Mouse (Mus musculus): ENCODE measurements around the gene Gm13691. TPM values are rescaled to one million over a fixed set of nuclear protein-coding genes. Genes with fewer than 3 reads are reported as not detected.
"Not testable (repeated sequence)": the region's sequence is repeated elsewhere in the genome, so short reads cannot be mapped to it uniquely, and the experiment has no call there.

The Gm13691 gene
- polyA plus RNA-seq, 1 experiment from 2014 or later, result not detected

DNA sequence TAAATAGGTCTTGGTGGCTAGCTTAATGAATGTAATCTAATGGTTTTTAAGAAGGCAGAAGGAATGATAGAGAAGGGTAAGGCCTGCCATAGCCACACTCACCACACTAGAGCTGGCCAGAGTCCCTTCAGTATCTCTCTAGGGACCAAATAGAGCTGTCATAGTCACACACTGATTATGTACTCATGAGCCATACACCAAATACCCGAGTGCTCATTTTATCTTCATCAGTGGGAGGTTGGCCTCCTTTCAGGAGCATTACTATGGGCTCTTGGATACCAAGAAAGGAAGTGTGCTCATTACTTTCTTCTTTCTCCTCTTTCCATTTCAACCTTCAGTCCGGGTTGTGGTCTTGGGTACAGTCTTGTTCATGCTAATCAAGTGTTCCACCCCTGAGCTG is 31.6 kb downstream of the Gm13691 start:
- ATAC-seq, result no peak
- WGBS, result 78% methylated on average over 2 of the region's 2 CpGs
- H3K9me3 ChIP-seq (ENCODE audit: control insufficient read depth, low read length), result no peaks in the 10 kb centered on the region
- H3K27ac ChIP-seq (ENCODE audit: low read depth, low read length), result no peak overlapping the region
- no peak overlapping the region for H3K4me2 ChIP-seq (ENCODE audit: low read length)
- H3K27me3 ChIP-seq (replicated peaks; ENCODE audit: control insufficient read depth, insufficient read depth, low read length), result no peaks in the 10 kb centered on the region
- no peaks in the 10 kb centered on the region for H3K4me1 ChIP-seq (ENCODE audit: control insufficient read depth, insufficient read depth, low read depth, low read length)
- H3K36me3 ChIP-seq (ENCODE audit: control insufficient read depth, insufficient read depth, low read length), result no peaks in the 10 kb centered on the region
- no peak overlapping the region for H3K9ac ChIP-seq (ENCODE audit: low read depth, low read length)
- no peak overlapping the region for H3K4me3 ChIP-seq (ENCODE audit: low read length)

DNA sequence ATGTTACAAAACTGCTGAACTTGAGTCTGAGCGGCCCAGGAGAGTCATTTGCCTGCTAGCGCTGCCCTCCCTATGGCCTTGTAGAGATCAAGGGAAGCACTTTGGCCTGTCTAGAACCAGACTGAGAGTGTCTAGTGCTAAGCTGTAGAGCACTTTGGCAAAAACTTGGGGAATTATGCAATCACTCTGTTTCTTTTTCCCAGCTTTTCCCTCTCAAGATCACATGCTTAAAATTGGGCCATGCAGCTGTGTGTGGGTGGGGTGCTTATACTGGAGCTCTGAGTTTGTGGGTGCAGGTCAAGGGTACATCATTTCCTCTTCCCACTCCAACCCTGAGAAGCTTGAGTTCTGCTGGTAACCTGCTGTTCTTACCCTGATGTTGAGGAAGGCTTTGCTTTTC is 32.6 kb downstream of the Gm13691 start:
- no peaks in the 10 kb centered on the region for H3K9me3 ChIP-seq (ENCODE audit: control insufficient read depth, low read length)
- no peaks in the 10 kb centered on the region for H3K27me3 ChIP-seq (replicated peaks; ENCODE audit: control insufficient read depth, insufficient read depth, low read length)
- 88% methylated on average over 2 of the region's 2 CpGs for WGBS
- H3K4me1 ChIP-seq (ENCODE audit: control insufficient read depth, insufficient read depth, low read depth, low read length), result no peaks in the 10 kb centered on the region
- no peak overlapping the region for H3K4me3 ChIP-seq (ENCODE audit: low read length)
- no peak overlapping the region for H3K4me2 ChIP-seq (ENCODE audit: low read length)
- H3K9ac ChIP-seq (ENCODE audit: low read depth, low read length), result no peak overlapping the region
- no peak for ATAC-seq
- H3K36me3 ChIP-seq (ENCODE audit: control insufficient read depth, insufficient read depth, low read length), result no peaks in the 10 kb centered on the region
- no peak overlapping the region for H3K27ac ChIP-seq (ENCODE audit: low read depth, low read length)

DNA sequence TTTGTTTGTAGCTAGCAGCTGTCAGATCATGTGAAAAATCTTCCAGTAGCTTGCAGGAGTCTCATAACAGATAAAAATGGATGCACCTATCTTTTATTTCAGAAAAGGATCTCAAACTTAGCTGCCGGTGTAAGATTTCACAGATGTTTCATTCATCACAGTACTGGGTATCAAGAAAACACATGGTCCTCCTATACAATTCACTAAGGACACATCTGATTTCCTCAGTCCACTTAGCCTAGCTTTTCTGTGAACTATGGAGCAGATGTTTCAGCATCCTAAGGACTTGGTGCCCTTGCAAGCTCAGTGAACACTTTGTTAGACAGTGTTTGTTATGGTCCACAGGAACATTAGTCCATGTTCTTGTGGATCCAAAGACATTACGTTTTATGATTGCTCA is 33.0 kb downstream of the Gm13691 start:
- no peak for ATAC-seq
- WGBS, result 83% methylated on average over 2 of the region's 2 CpGs
- H3K36me3 ChIP-seq (ENCODE audit: control insufficient read depth, insufficient read depth, low read length), result no peaks in the 10 kb centered on the region

DNA sequence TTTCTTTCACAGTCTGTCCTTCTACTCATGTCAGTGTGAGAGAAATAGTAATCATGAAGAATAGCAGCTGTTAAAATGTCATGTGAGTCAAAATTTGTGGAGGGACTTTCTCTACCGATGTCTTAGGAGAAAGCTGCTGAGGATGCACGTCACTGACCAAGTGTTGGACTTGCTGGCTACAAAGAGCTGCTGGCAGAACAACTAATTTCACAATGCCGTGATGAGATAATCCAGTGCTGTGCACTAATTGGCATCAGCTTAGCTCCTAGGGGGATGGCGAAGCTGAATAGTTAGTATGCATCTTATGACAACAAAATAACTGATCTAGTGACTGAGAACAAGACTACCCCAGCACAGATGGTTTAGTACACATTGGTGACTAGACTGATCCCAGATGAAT is 34.9 kb downstream of the Gm13691 start:
- WGBS, result 53% methylated on average over 4 of the region's 4 CpGs
- no peaks in the 10 kb centered on the region for H3K27me3 ChIP-seq (replicated peaks; ENCODE audit: control insufficient read depth, insufficient read depth, low read length)
- no peaks in the 10 kb centered on the region for H3K4me1 ChIP-seq (ENCODE audit: control insufficient read depth, insufficient read depth, low read depth, low read length)
- H3K4me2 ChIP-seq (ENCODE audit: low read length), result no peak overlapping the region
- no peak overlapping the region for H3K27ac ChIP-seq (ENCODE audit: low read depth, low read length)
- H3K4me3 ChIP-seq (ENCODE audit: low read length), result no peak overlapping the region
- H3K9me3 ChIP-seq (ENCODE audit: control insufficient read depth, low read length), result no peaks in the 10 kb centered on the region
- H3K36me3 ChIP-seq (ENCODE audit: control insufficient read depth, insufficient read depth, low read length), result no peaks in the 10 kb centered on the region
- no peak; the same call in 1 of the 2 replicates for ATAC-seq
- H3K9ac ChIP-seq (ENCODE audit: low read depth, low read length), result no peak overlapping the region

More for the DNA sequence above, 33.0 kb downstream of the Gm13691 start:
- H3K9ac ChIP-seq (ENCODE audit: low read depth, low read length), result no peak overlapping the region
- no peaks in the 10 kb centered on the region for H3K27me3 ChIP-seq (replicated peaks; ENCODE audit: control insufficient read depth, insufficient read depth, low read length)
- H3K9me3 ChIP-seq (ENCODE audit: control insufficient read depth, low read length), result no peaks in the 10 kb centered on the region
- no peak overlapping the region for H3K4me3 ChIP-seq (ENCODE audit: low read length)
- no peak overlapping the region for H3K4me2 ChIP-seq (ENCODE audit: low read length)
- no peaks in the 10 kb centered on the region for H3K4me1 ChIP-seq (ENCODE audit: control insufficient read depth, insufficient read depth, low read depth, low read length)
- H3K27ac ChIP-seq (ENCODE audit: low read depth, low read length), result no peak overlapping the region

DNA sequence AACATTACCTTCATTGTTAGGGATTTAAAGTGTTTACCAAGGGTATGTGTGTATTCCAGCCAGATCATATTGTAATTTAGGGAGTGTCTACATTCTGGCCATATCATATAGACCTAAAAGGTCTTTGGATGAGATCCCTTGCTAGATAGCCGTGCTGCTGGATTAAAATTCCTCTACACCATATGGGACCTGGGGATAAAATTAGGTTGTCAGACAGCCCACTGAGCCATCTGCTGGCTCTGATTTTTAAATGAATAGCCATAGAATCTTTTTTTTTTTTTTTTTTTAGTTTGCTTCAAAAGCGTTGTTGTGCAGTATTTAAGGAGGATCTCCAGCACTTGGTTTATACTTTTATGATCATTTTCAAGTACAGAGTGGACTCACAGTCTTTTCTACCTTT is 42.2 kb downstream of the Gm13691 start:
- WGBS, result 84% methylated on average over 2 of the region's 2 CpGs

DNA sequence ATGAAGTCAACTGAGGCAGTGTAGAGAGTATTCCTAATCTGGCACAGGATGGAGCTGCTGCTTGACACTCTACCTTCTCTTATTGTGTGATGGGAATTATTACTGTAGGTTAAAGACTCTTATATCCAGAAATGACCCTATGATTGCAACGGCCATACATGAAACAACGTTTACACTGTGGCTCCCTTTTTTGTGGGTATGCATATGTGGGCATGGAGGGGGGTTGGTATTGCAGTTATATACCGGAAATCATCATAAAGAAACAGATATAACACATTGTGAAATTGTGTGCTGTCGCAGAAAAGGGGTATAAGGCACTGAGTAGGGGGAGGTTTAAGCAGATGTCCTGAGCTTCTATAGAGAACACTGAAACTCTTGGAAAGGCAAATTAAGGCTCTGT is 45.6 kb downstream of the Gm13691 start:
- 88% methylated on average over 4 of the region's 4 CpGs for WGBS
- Histone ChIP-seq H3K27ac (ENCODE audit: low read depth, low read length) (no peak overlapping the region), H3K27me3 (replicated peaks; ENCODE audit: control insufficient read depth, insufficient read depth, low read length) (no peaks in the 10 kb centered on the region), H3K9me3 (ENCODE audit: control insufficient read depth, low read length) (no peaks in the 10 kb centered on the region), H3K4me3 (ENCODE audit: low read length) (no peak overlapping the region), H3K4me1 (ENCODE audit: control insufficient read depth, insufficient read depth, low read depth, low read length) (no peaks in the 10 kb centered on the region), H3K4me2 (ENCODE audit: low read length) (no peak overlapping the region), H3K36me3 (ENCODE audit: control insufficient read depth, insufficient read depth, low read length) (no peaks in the 10 kb centered on the region), H3K9ac (ENCODE audit: low read depth, low read length) (no peak overlapping the region)
- no peak for ATAC-seq

More for the DNA sequence above, 42.2 kb downstream of the Gm13691 start:
- H3K9me3 ChIP-seq (ENCODE audit: control insufficient read depth, low read length), result no peaks in the 10 kb centered on the region
- no peak overlapping the region for H3K27ac ChIP-seq (ENCODE audit: low read depth, low read length)
- no peaks in the 10 kb centered on the region for H3K36me3 ChIP-seq (ENCODE audit: control insufficient read depth, insufficient read depth, low read length)
- no peaks in the 10 kb centered on the region for H3K27me3 ChIP-seq (replicated peaks; ENCODE audit: control insufficient read depth, insufficient read depth, low read length)
- no peak overlapping the region for H3K9ac ChIP-seq (ENCODE audit: low read depth, low read length)
- no peak for ATAC-seq
- H3K4me2 ChIP-seq (ENCODE audit: low read length), result no peak overlapping the region
- H3K4me1 ChIP-seq (ENCODE audit: control insufficient read depth, insufficient read depth, low read depth, low read length), result no peaks in the 10 kb centered on the region
- H3K4me3 ChIP-seq (ENCODE audit: low read length), result no peak overlapping the region

DNA sequence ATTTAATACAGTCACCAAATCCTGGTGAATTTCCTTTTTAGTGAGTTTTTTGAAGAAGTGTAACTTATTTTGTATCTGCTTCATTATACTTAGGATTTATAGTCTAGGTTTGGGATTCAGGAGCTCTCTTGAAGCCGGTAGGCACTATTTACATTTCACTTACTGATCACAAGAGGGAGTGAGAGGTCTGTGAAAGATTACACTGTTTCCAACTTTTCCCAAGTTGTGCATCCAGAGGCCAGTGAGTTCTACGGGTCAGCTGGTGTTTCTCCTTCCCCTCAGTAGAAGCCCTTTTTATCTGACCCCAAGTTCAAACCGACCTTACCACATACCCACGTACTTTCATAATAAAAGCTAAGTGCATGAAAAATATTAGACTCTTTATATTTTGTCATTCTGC is 47.0 kb downstream of the Gm13691 start:
- H3K27ac ChIP-seq (ENCODE audit: low read depth, low read length), result no peak overlapping the region
- no peaks in the 10 kb centered on the region for H3K36me3 ChIP-seq (ENCODE audit: control insufficient read depth, insufficient read depth, low read length)
- ATAC-seq, result 0 out of 2 replicates have a peak, but pooled peaks have one; percentile 42
- no peak overlapping the region for H3K9ac ChIP-seq (ENCODE audit: low read depth, low read length)
- H3K9me3 ChIP-seq (ENCODE audit: control insufficient read depth, low read length), result no peaks in the 10 kb centered on the region
- H3K4me3 ChIP-seq (ENCODE audit: low read length), result no peak overlapping the region
- no peaks in the 10 kb centered on the region for H3K27me3 ChIP-seq (replicated peaks; ENCODE audit: control insufficient read depth, insufficient read depth, low read length)
- no peak overlapping the region for H3K4me2 ChIP-seq (ENCODE audit: low read length)
- no peaks in the 10 kb centered on the region for H3K4me1 ChIP-seq (ENCODE audit: control insufficient read depth, insufficient read depth, low read depth, low read length)
- WGBS, result 35% methylated on average over 4 of the region's 4 CpGs

DNA sequence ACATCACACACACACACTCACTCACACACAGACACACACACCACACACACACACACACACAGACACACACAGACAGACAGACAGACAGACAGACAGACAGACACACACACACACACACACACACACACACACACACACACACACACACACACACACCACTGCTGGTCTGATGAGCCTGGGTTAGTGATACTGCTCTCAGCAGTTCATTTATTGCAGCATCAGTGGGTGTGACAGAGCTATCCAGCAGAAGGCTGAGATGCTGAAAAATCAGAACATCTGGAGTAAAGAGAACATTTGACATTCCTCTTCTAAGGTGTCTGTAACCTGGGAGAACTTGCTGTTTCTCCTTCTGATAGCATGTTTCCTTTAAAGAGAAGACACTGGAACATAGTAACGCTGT is 47.6 kb downstream of the Gm13691 start:
- not testable (repeated sequence) for H3K36me3 ChIP-seq (ENCODE audit: control insufficient read depth, insufficient read depth, low read length); H3K27ac ChIP-seq (ENCODE audit: low read depth, low read length); H3K4me3 ChIP-seq (ENCODE audit: low read length); H3K9me3 ChIP-seq (ENCODE audit: control insufficient read depth, low read length); H3K4me1 ChIP-seq (ENCODE audit: control insufficient read depth, insufficient read depth, low read depth, low read length); H3K4me2 ChIP-seq (ENCODE audit: low read length); H3K27me3 ChIP-seq (replicated peaks; ENCODE audit: control insufficient read depth, insufficient read depth, low read length); H3K9ac ChIP-seq (ENCODE audit: low read depth, low read length); ATAC-seq
- 90% methylated on average over 1 of the region's 1 CpGs for WGBS

DNA sequence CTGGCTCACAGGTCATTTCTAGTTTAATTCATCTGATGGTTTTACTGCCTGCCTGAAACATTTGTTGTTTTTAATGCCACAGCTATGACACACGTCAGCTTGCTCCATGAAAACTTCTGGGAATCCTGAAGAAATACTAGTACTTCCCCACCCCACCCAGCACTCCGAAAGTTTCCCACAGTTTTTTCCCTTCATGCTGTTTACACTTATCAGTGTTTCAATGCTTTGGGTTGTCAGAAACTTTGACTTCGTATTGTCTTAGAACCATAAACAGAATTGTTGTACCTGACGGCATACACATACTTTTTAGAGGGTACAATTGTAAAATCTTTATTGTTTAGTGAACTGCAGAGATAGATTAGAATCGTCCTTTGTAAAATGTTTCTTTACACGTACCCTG is 48.9 kb downstream of the Gm13691 start:
- no peaks in the 10 kb centered on the region for H3K27me3 ChIP-seq (replicated peaks; ENCODE audit: control insufficient read depth, insufficient read depth, low read length)
- ATAC-seq, result no peak
- no peak overlapping the region for H3K4me2 ChIP-seq (ENCODE audit: low read length)
- H3K9ac ChIP-seq (ENCODE audit: low read depth, low read length), result no peak overlapping the region
- H3K9me3 ChIP-seq (ENCODE audit: control insufficient read depth, low read length), result no peaks in the 10 kb centered on the region
- no peak overlapping the region for H3K4me3 ChIP-seq (ENCODE audit: low read length)
- H3K36me3 ChIP-seq (ENCODE audit: control insufficient read depth, insufficient read depth, low read length), result no peaks in the 10 kb centered on the region
- no peaks in the 10 kb centered on the region for H3K4me1 ChIP-seq (ENCODE audit: control insufficient read depth, insufficient read depth, low read depth, low read length)
- WGBS, result 75% methylated on average over 6 of the region's 6 CpGs
- H3K27ac ChIP-seq (ENCODE audit: low read depth, low read length), result no peak overlapping the region
